Mouse (Mus musculus): ENCODE data around the gene Adamts13. TPM values are rescaled to one million over a fixed set of nuclear protein-coding genes. Genes with fewer than 3 reads are reported as not detected.
A peak's percentile ranks its signal among the peaks of the same experiment; 100 is the strongest.

Gene Adamts13
- polyA plus RNA-seq, 1 experiment from 2014 or later = not detected

GRCm38 (mm10) chr2:26984179-26984578 lies 11.0 kb downstream of the Adamts13 start:
- Histone ChIP-seq H3K4me2 (replicated peaks) (no peak overlapping the region), H3K4me3 (no peak overlapping the region), H3K27ac (no peak overlapping the region), H3K9me3 (no peaks in the 10 kb centered on the region), H3K36me3 (no peaks in the 10 kb centered on the region), H3K4me1 (no peaks in the 10 kb centered on the region), H3K9ac (no peak overlapping the region), H3K27me3 (replicated peaks) (no peaks in the 10 kb centered on the region; the same call in 1 of the 2 replicates)
- no peak for ATAC-seq (ENCODE audit: low FRiP score, low read depth)
- WGBS = 72% methylated on average over 2 of the region's 2 CpGs

DNA sequence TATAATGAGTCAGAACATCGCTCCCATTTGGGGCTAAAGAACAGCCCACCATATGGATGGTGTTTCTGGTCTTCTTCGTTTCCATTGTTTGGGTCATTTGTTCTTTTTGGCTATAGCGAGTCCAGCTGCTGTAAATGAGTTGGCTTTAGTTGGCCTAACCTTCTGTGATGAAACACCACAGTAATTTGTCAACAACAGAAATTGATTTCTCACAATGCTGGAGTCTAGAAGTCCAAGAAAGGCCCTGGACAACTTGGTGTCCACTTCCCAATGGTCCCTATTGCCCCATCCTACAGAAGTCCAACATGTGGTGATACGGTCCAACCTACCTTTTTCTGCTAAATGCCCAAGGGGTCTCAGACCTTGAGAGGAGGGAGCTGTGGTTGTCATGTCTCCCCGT lies 11.4 kb downstream of the Adamts13 start:
- 90% methylated on average over 5 of the region's 5 CpGs for WGBS
- H3K36me3 ChIP-seq = no peaks in the 10 kb centered on the region
- H3K4me3 ChIP-seq = no peak overlapping the region
- H3K4me2 ChIP-seq (replicated peaks) = no peak overlapping the region
- H3K9me3 ChIP-seq = no peaks in the 10 kb centered on the region
- no peak overlapping the region for H3K9ac ChIP-seq
- no peak for ATAC-seq (ENCODE audit: low FRiP score, low read depth)
- no peaks in the 10 kb centered on the region; the same call in 1 of the 2 replicates for H3K27me3 ChIP-seq (replicated peaks)
- H3K27ac ChIP-seq = no peak overlapping the region
- no peaks in the 10 kb centered on the region for H3K4me1 ChIP-seq

DNA sequence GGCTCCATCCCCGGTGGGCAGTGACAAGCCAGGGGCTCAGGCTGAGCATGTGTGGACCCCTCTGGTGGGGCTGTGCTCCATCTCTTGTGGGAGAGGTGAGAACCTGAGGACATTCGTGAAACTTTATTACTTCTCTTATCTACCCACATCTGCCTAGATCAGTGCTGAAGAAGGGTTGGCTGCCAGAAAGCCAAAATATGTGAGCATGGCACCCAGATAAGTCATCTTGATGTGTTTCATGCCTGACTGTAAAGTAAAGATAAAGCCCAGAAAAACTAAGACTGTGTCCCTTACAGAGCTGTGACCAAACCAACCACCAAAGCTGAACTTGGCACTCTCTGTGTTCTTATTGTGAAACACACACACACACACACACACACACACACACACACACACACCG lies 20.7 kb downstream of the Adamts13 start:
- Histone ChIP-seq H3K4me1 (no peaks in the 10 kb centered on the region), H3K36me3 (no peaks in the 10 kb centered on the region), H3K9ac (no peak overlapping the region), H3K9me3 (no peaks in the 10 kb centered on the region), H3K4me3 (no peak overlapping the region), H3K27me3 (replicated peaks) (no peaks in the 10 kb centered on the region), H3K4me2 (replicated peaks) (no peak overlapping the region), H3K27ac (no peak overlapping the region)
- WGBS = 83% methylated on average over 3 of the region's 3 CpGs
- ATAC-seq (ENCODE audit: low FRiP score, low read depth) = no peak

GRCm38 (mm10) chr2:26997498-26997897 lies 24.3 kb downstream of the Adamts13 start:
- Histone ChIP-seq H3K27me3 (replicated peaks) (no peaks in the 10 kb centered on the region), H3K27ac (no peak overlapping the region), H3K4me2 (replicated peaks) (no peak overlapping the region), H3K9ac (no peak overlapping the region), H3K4me3 (no peak overlapping the region), H3K4me1 (no peaks in the 10 kb centered on the region), H3K9me3 (no peaks in the 10 kb centered on the region), H3K36me3 (no peaks in the 10 kb centered on the region)
- WGBS = 82% methylated on average over 1 of the region's 1 CpGs
- no peak for ATAC-seq (ENCODE audit: low FRiP score, low read depth)

DNA sequence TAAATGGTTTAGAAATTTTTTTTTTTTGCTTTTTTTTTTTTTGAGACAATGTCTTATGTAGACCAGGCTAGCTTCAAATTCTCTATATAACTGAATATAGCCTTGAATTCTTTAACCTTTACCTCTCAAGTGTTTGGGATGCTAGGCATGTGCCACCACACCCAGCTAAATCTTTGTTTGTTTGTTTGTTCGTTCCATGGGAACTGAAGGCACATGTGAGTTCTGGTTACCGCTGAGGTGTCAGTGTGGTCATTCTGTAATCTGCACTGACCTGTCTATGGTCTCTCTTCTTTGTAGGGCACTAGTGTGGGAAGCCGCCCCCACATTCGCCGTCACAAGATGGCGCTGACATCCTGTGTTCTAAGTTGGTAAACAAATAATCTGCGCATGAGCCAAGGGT lies 24.8 kb downstream of the Adamts13 start:
- H3K36me3 ChIP-seq = no peaks in the 10 kb centered on the region
- H3K4me2 ChIP-seq (replicated peaks) = no peak overlapping the region
- H3K9ac ChIP-seq = no peak overlapping the region
- 91% methylated on average over 7 of the region's 7 CpGs for WGBS
- no peaks in the 10 kb centered on the region for H3K27me3 ChIP-seq (replicated peaks)
- no peak overlapping the region for H3K4me3 ChIP-seq
- H3K4me1 ChIP-seq = no peaks in the 10 kb centered on the region
- no peak overlapping the region for H3K27ac ChIP-seq
- no peaks in the 10 kb centered on the region for H3K9me3 ChIP-seq
- ATAC-seq (ENCODE audit: low FRiP score, low read depth) = no peak

DNA sequence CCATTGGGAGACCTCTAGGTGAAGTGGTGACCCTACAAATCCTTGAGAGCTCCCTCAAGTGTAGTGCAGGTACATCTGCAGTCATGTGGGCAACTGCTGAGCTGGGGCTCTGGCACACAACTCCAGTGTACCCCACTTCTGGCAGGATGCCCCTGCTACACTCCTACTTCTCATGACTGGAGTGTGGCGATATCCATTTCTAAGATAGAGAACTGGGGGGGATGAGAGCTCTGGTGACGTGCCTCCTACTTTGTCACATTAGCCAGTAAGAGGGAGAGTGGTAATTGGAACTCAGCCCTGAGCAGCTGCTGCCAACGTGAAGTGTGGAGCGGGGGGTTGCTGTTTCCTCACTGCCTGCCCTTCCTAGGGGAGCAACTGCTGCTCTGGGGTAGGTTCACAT lies 33.0 kb downstream of the Adamts13 start:
- no peaks in the 10 kb centered on the region for H3K27me3 ChIP-seq (replicated peaks)
- H3K4me2 ChIP-seq (replicated peaks) = no peak overlapping the region
- no peak overlapping the region for H3K27ac ChIP-seq
- no peak overlapping the region for H3K4me3 ChIP-seq
- H3K36me3 ChIP-seq = no peaks in the 10 kb centered on the region
- no peaks in the 10 kb centered on the region for H3K9me3 ChIP-seq
- no peak overlapping the region for H3K9ac ChIP-seq
- WGBS = 75% methylated on average over 4 of the region's 4 CpGs
- H3K4me1 ChIP-seq = peaks cover 15% of the 10 kb centered on the region
- ATAC-seq (ENCODE audit: low FRiP score, low read depth) = no peak

- Histone ChIP-seq H3K9me3 (no peaks in the 10 kb centered on the region), H3K4me1 (peaks cover 24% of the 10 kb centered on the region), H3K4me3 (no peak overlapping the region), H3K4me2 (replicated peaks) (no peak overlapping the region), H3K27ac (no peak overlapping the region), H3K36me3 (no peaks in the 10 kb centered on the region), H3K9ac (no peak overlapping the region), H3K27me3 (replicated peaks) (no peaks in the 10 kb centered on the region)
- 80% methylated on average over 7 of the region's 7 CpGs for WGBS
- ATAC-seq (ENCODE audit: low FRiP score, low read depth) = no peak
Observed at GRCm38 (mm10) chr2:27007701-27008100, 34.5 kb downstream of the Adamts13 start.

GRCm38 (mm10) chr2:27009714-27010244 lies 36.6 kb downstream of the Adamts13 start, which contains the start of gene Cacfd1:
Gene Cacfd1, plus strand, starts transcription at chr2:27009926.
- peak within 1 kb of the TSS; percentile 86 for H3K4me2 ChIP-seq (replicated peaks)
- H3K9me3 ChIP-seq = no peaks in the 10 kb centered on the region
- H3K36me3 ChIP-seq = peaks cover 16% of the 10 kb centered on the region
- peak within 1 kb of the TSS; percentile 76 for H3K4me3 ChIP-seq
- peak; percentile 95 for ATAC-seq (ENCODE audit: low FRiP score, low read depth)
- peaks cover 24% of the 10 kb centered on the region for H3K4me1 ChIP-seq
- peak within 1 kb of the TSS; percentile 88 for H3K9ac ChIP-seq
- H3K27me3 ChIP-seq (replicated peaks) = no peaks in the 10 kb centered on the region
- 1% methylated on average over 43 of the region's 43 CpGs for WGBS
- peak within 1 kb of the TSS; percentile 72 for H3K27ac ChIP-seq

DNA sequence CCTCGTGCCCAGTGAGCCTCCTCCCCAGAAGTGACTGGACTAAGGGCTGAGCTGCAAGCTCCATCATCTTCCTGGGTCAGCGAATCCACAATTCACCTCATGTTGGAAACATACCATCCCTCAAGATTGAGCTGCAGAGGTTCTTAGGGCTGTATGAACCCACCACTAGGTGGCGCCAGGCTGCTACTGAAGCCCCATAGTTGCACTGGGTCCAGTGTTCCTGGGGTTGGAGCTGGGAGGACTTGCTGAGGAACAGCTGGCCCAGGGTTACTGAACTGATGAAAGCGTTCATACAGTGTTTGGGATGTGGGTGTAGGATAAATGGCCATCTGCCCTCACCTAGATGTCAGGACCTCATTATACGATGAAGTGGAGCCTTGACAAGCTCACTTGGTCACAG lies 44.6 kb downstream of the Adamts13 start:
- peaks cover 71% of the 10 kb centered on the region for H3K36me3 ChIP-seq

GRCm38 (mm10) chr2:27019530-27019929 lies 46.3 kb downstream of the Adamts13 start:
- Histone ChIP-seq H3K4me2 (replicated peaks) (no peak overlapping the region), H3K36me3 (peaks cover 57% of the 10 kb centered on the region)
- WGBS = 100% methylated on average over 2 of the region's 2 CpGs

More for the DNA sequence above, 44.6 kb downstream of the Adamts13 start:
- H3K4me3 ChIP-seq = no peak overlapping the region
- no peaks in the 10 kb centered on the region for H3K4me1 ChIP-seq
- WGBS = 54% methylated on average over 5 of the region's 5 CpGs
- no peak overlapping the region for H3K4me2 ChIP-seq (replicated peaks)
- H3K27me3 ChIP-seq (replicated peaks) = no peaks in the 10 kb centered on the region
- H3K27ac ChIP-seq = no peak overlapping the region
- H3K9ac ChIP-seq = no peak overlapping the region
- no peaks in the 10 kb centered on the region for H3K9me3 ChIP-seq
- peak; percentile 53; the same call in 1 of the 2 replicates for ATAC-seq (ENCODE audit: low FRiP score, low read depth)

DNA sequence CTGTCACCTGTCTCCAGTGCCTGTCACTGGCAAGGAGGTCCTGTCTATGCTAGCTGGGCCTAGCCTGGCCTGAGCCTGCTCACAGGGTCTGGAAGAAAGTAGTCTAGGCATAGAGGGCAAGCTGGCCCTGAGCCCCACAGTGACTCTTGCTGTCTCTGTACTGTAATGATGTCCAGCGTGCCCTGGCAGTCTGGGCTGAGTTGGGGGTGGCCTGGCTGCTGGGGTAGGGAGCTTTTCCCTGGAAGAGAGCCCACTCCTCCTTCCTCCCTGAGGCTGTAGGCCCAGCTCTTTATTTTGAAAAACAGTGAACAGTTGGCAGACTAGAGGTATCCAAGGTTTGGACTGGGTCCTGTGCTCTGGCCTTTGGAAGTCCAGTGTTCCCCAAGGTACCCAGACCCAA lies 47.9 kb downstream of the Adamts13 start:
- H3K36me3 ChIP-seq = peaks cover 42% of the 10 kb centered on the region

More at GRCm38 (mm10) chr2:27019530-27019929, 46.3 kb downstream of the Adamts13 start:
- H3K9me3 ChIP-seq = no peaks in the 10 kb centered on the region
- no peak overlapping the region for H3K4me3 ChIP-seq
- H3K4me1 ChIP-seq = no peaks in the 10 kb centered on the region
- no peak overlapping the region for H3K9ac ChIP-seq
- ATAC-seq (ENCODE audit: low FRiP score, low read depth) = no peak
- no peak overlapping the region for H3K27ac ChIP-seq
- no peaks in the 10 kb centered on the region for H3K27me3 ChIP-seq (replicated peaks)

GRCm38 (mm10) chr2:27022612-27023011 lies 49.4 kb downstream of the Adamts13 start:
- Histone ChIP-seq H3K27ac (no peak overlapping the region), H3K4me1 (peaks cover 6% of the 10 kb centered on the region; the same call in 1 of the 2 replicates), H3K27me3 (replicated peaks) (no peaks in the 10 kb centered on the region), H3K4me2 (replicated peaks) (no peak overlapping the region), H3K9ac (no peak overlapping the region), H3K9me3 (no peaks in the 10 kb centered on the region), H3K4me3 (no peak overlapping the region), H3K36me3 (peaks cover 27% of the 10 kb centered on the region)
- ATAC-seq (ENCODE audit: low FRiP score, low read depth) = no peak
- WGBS = 80% methylated on average over 6 of the region's 6 CpGs

More for the DNA sequence above, 47.9 kb downstream of the Adamts13 start:
- Histone ChIP-seq H3K27ac (no peak overlapping the region), H3K9ac (no peak overlapping the region), H3K9me3 (no peaks in the 10 kb centered on the region), H3K4me3 (no peak overlapping the region), H3K4me2 (replicated peaks) (no peak overlapping the region), H3K27me3 (replicated peaks) (no peaks in the 10 kb centered on the region), H3K4me1 (no peaks in the 10 kb centered on the region)
- ATAC-seq (ENCODE audit: low FRiP score, low read depth) = no peak
- 85% methylated on average over 1 of the region's 1 CpGs for WGBS

DNA sequence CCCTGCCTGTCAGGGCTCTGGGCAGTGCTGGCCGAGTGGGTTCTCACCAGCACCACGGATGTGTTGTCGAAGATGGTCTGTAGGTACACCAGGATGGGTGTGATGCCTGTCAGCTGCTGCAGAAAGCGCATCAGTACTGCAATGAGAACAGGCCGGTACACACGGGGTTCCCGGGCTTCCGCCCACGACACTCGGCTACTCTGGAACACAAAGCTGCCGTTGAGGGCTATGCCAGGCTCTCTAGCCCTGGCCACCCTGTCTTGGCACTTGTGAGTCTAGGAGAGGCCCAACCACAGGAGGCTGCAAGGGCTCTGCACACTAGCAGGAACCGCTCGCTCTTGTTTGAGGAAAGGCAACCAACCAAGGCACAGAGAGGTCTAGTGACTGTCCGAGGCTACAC lies 50.9 kb downstream of the Adamts13 start:
- Histone ChIP-seq H3K9ac (no peak overlapping the region), H3K4me1 (peaks cover 12% of the 10 kb centered on the region; the same call in 1 of the 2 replicates), H3K27ac (no peak overlapping the region), H3K9me3 (no peaks in the 10 kb centered on the region), H3K4me3 (no peak overlapping the region), H3K4me2 (replicated peaks) (no peak overlapping the region), H3K36me3 (peaks cover 11% of the 10 kb centered on the region), H3K27me3 (replicated peaks) (no peaks in the 10 kb centered on the region)
- 89% methylated on average over 14 of the region's 14 CpGs for WGBS
- no peak for ATAC-seq (ENCODE audit: low FRiP score, low read depth)
